Mouse (Mus musculus): ENCODE measurements around the gene Myzap. TPM values are rescaled to one million over a fixed set of nuclear protein-coding genes. Genes with fewer than 3 reads are reported as not detected.
"Not testable (repeated sequence)": the region's sequence is repeated elsewhere in the genome, so short reads cannot be mapped to it uniquely, and the experiment has no call there.

The Myzap gene
- polyA plus RNA-seq, 1 experiment from 2014 or later: 2.2 TPM

GRCm38 (mm10) chr9:71624793-71625495, 32.8 kb upstream of the Myzap start:
- Histone ChIP-seq H3K27me3 (ENCODE audit: control insufficient read depth, insufficient read depth, low read length) (no peaks in the 10 kb centered on the region), H3K4me3 (replicated peaks; ENCODE audit: low read depth, low read length) (no peak overlapping the region), H3K4me2 (ENCODE audit: low read length) (no peak overlapping the region), H3K27ac (replicated peaks; ENCODE audit: low read depth, low read length) (no peak overlapping the region), H3K36me3 (ENCODE audit: control insufficient read depth, insufficient read depth, low read length) (no peaks in the 10 kb centered on the region), H3K9ac (replicated peaks; ENCODE audit: low read length) (no peak overlapping the region), H3K9me3 (ENCODE audit: control insufficient read depth, low read length) (no peaks in the 10 kb centered on the region), H3K4me1 (ENCODE audit: control insufficient read depth, insufficient read depth, low read length) (no peaks in the 10 kb centered on the region)
- WGBS: 53% methylated on average over 10 of the region's 10 CpGs
- no peak for ATAC-seq (ENCODE audit: low FRiP score, low TSS enrichment)
- peak; percentile 70 for DNase-seq

- Histone ChIP-seq H3K36me3 (ENCODE audit: control insufficient read depth, insufficient read depth, low read length) (no peaks in the 10 kb centered on the region), H3K27ac (replicated peaks; ENCODE audit: low read depth, low read length) (no peak overlapping the region), H3K4me3 (replicated peaks; ENCODE audit: low read depth, low read length) (no peak overlapping the region), H3K4me1 (ENCODE audit: control insufficient read depth, insufficient read depth, low read length) (no peaks in the 10 kb centered on the region), H3K4me2 (ENCODE audit: low read length) (no peak overlapping the region), H3K9me3 (ENCODE audit: control insufficient read depth, low read length) (no peaks in the 10 kb centered on the region), H3K9ac (replicated peaks; ENCODE audit: low read length) (no peak overlapping the region), H3K27me3 (ENCODE audit: control insufficient read depth, insufficient read depth, low read length) (no peaks in the 10 kb centered on the region)
- DNase-seq (peak; percentile 83), ATAC-seq (ENCODE audit: low FRiP score, low TSS enrichment) (no peak)
- WGBS: 30% methylated on average over 4 of the region's 4 CpGs
These were observed 31.9 kb upstream of the Myzap start for GRCm38 (mm10) chr9:71623871-71624569.

DNA sequence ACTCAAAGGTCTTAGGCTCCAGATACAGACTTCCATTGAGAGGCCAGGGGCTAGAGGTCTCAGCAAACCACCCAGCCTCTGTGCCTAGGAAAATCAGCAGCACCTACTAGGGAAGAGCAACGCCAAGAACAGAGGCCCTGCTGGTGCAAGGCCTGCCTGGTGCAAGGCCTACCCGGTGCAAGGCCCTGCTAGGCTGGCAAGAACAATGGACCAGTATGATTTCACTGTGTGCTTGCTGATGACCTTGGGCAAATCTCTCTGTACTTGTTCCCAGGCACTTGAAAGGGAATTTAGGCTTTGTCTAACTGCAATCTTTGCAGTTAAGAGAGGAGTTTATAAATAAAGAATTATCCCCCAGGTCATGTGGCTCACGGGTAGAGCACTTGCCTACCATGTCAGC, 30.4 kb upstream of the Myzap start:
- no peaks in the 10 kb centered on the region for H3K36me3 ChIP-seq (ENCODE audit: control insufficient read depth, insufficient read depth, low read length)
- H3K9ac ChIP-seq (replicated peaks; ENCODE audit: low read length): no peak overlapping the region
- no peak overlapping the region for H3K4me2 ChIP-seq (ENCODE audit: low read length)
- no peaks in the 10 kb centered on the region for H3K27me3 ChIP-seq (ENCODE audit: control insufficient read depth, insufficient read depth, low read length)
- DNase-seq (no peak), ATAC-seq (ENCODE audit: low FRiP score, low TSS enrichment) (no peak)
- H3K27ac ChIP-seq (replicated peaks; ENCODE audit: low read depth, low read length): no peak overlapping the region
- no peaks in the 10 kb centered on the region for H3K9me3 ChIP-seq (ENCODE audit: control insufficient read depth, low read length)
- WGBS: 84% methylated on average over 3 of the region's 3 CpGs
- H3K4me3 ChIP-seq (replicated peaks; ENCODE audit: low read depth, low read length): no peak overlapping the region
- no peaks in the 10 kb centered on the region for H3K4me1 ChIP-seq (ENCODE audit: control insufficient read depth, insufficient read depth, low read length)

DNA sequence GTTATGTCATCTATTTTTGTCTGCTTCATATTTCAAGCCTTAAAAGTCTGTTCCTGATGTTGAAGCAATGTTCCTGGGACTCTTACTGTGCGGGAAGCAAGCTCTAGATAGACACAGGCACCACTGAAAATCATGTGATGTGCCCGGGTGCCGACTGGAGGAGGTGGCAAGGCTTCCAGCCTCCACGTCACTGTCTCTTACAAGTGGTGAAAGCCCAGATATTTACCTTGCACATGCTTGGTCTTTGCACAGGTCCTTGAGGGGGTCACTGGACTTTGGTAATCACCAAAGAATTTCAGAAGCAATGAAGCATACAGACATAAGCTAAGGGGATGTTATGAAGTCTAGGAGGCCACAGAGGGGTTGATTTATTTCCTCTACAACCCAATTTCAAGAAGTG, 29.8 kb upstream of the Myzap start:
- 87% methylated on average over 4 of the region's 4 CpGs for WGBS
- no peaks in the 10 kb centered on the region for H3K36me3 ChIP-seq (ENCODE audit: control insufficient read depth, insufficient read depth, low read length)

GRCm38 (mm10) chr9:71620116-71620515, 28.0 kb upstream of the Myzap start:
- not testable (repeated sequence) for H3K9ac ChIP-seq (replicated peaks; ENCODE audit: low read length); H3K4me3 ChIP-seq (replicated peaks; ENCODE audit: low read depth, low read length); H3K9me3 ChIP-seq (ENCODE audit: control insufficient read depth, low read length); DNase-seq; H3K4me2 ChIP-seq (ENCODE audit: low read length); H3K27ac ChIP-seq (replicated peaks; ENCODE audit: low read depth, low read length); H3K27me3 ChIP-seq (ENCODE audit: control insufficient read depth, insufficient read depth, low read length); H3K36me3 ChIP-seq (ENCODE audit: control insufficient read depth, insufficient read depth, low read length); H3K4me1 ChIP-seq (ENCODE audit: control insufficient read depth, insufficient read depth, low read length); ATAC-seq (ENCODE audit: low FRiP score, low TSS enrichment)
- 82% methylated on average over 5 of the region's 5 CpGs for WGBS

More for the DNA sequence above, 29.8 kb upstream of the Myzap start:
- Histone ChIP-seq H3K27me3 (ENCODE audit: control insufficient read depth, insufficient read depth, low read length) (no peaks in the 10 kb centered on the region), H3K9me3 (ENCODE audit: control insufficient read depth, low read length) (no peaks in the 10 kb centered on the region), H3K4me3 (replicated peaks; ENCODE audit: low read depth, low read length) (no peak overlapping the region), H3K27ac (replicated peaks; ENCODE audit: low read depth, low read length) (no peak overlapping the region), H3K4me2 (ENCODE audit: low read length) (no peak overlapping the region), H3K4me1 (ENCODE audit: control insufficient read depth, insufficient read depth, low read length) (no peaks in the 10 kb centered on the region), H3K9ac (replicated peaks; ENCODE audit: low read length) (no peak overlapping the region)
- ATAC-seq (ENCODE audit: low FRiP score, low TSS enrichment) (no peak), DNase-seq (no peak)

DNA sequence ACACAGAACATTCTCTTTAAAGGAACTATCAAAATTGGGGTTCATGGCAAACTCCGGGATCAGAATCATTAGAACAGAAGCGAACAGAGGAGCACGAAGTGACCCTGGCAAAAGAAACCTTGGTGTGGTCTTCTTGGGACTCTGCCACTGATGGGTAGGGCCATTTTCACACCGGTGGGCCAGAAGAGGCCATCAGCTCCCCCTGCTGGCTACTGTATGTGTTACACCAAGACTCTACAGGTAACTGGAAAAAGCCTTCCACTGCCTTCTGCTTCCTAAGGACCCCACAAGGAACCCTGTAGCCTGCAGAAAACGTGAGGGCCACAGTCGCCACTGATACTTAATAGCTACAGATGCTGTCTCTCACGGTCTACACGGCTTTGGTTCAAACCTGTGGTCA, 25.2 kb upstream of the Myzap start:
- no peaks in the 10 kb centered on the region for H3K9me3 ChIP-seq (ENCODE audit: control insufficient read depth, low read length)
- DNase-seq: peak; percentile 43
- no peak overlapping the region for H3K4me3 ChIP-seq (replicated peaks; ENCODE audit: low read depth, low read length)
- no peak overlapping the region for H3K9ac ChIP-seq (replicated peaks; ENCODE audit: low read length)
- WGBS: 62% methylated on average over 8 of the region's 8 CpGs
- H3K4me2 ChIP-seq (ENCODE audit: low read length): no peak overlapping the region
- no peaks in the 10 kb centered on the region for H3K36me3 ChIP-seq (ENCODE audit: control insufficient read depth, insufficient read depth, low read length)
- H3K27ac ChIP-seq (replicated peaks; ENCODE audit: low read depth, low read length): no peak overlapping the region
- no peaks in the 10 kb centered on the region for H3K27me3 ChIP-seq (ENCODE audit: control insufficient read depth, insufficient read depth, low read length)
- ATAC-seq (ENCODE audit: low FRiP score, low TSS enrichment): no peak
- H3K4me1 ChIP-seq (ENCODE audit: control insufficient read depth, insufficient read depth, low read length): no peaks in the 10 kb centered on the region

- Histone ChIP-seq H3K27ac (replicated peaks; ENCODE audit: low read depth, low read length) (no peak overlapping the region), H3K4me3 (replicated peaks; ENCODE audit: low read depth, low read length) (no peak overlapping the region), H3K27me3 (ENCODE audit: control insufficient read depth, insufficient read depth, low read length) (no peaks in the 10 kb centered on the region), H3K36me3 (ENCODE audit: control insufficient read depth, insufficient read depth, low read length) (no peaks in the 10 kb centered on the region), H3K9me3 (ENCODE audit: control insufficient read depth, low read length) (no peaks in the 10 kb centered on the region), H3K4me1 (ENCODE audit: control insufficient read depth, insufficient read depth, low read length) (no peaks in the 10 kb centered on the region), H3K4me2 (ENCODE audit: low read length) (no peak overlapping the region), H3K9ac (replicated peaks; ENCODE audit: low read length) (no peak overlapping the region)
- 9% methylated on average over 3 of the region's 3 CpGs for WGBS
- ATAC-seq (ENCODE audit: low FRiP score, low TSS enrichment): no peak
- peak; percentile 89 for DNase-seq
These were observed 24.0 kb upstream of the Myzap start for GRCm38 (mm10) chr9:71616185-71616584.

GRCm38 (mm10) chr9:71614643-71615042, 22.5 kb upstream of the Myzap start:
- DNase-seq (peak; percentile 33), ATAC-seq (ENCODE audit: low FRiP score, low TSS enrichment) (no peak)
- Histone ChIP-seq H3K4me3 (replicated peaks; ENCODE audit: low read depth, low read length) (no peak overlapping the region), H3K9ac (replicated peaks; ENCODE audit: low read length) (no peak overlapping the region), H3K4me1 (ENCODE audit: control insufficient read depth, insufficient read depth, low read length) (no peaks in the 10 kb centered on the region), H3K4me2 (ENCODE audit: low read length) (no peak overlapping the region), H3K9me3 (ENCODE audit: control insufficient read depth, low read length) (no peaks in the 10 kb centered on the region), H3K27ac (replicated peaks; ENCODE audit: low read depth, low read length) (no peak overlapping the region), H3K36me3 (ENCODE audit: control insufficient read depth, insufficient read depth, low read length) (no peaks in the 10 kb centered on the region), H3K27me3 (ENCODE audit: control insufficient read depth, insufficient read depth, low read length) (no peaks in the 10 kb centered on the region)
- 31% methylated on average over 2 of the region's 2 CpGs for WGBS

DNA sequence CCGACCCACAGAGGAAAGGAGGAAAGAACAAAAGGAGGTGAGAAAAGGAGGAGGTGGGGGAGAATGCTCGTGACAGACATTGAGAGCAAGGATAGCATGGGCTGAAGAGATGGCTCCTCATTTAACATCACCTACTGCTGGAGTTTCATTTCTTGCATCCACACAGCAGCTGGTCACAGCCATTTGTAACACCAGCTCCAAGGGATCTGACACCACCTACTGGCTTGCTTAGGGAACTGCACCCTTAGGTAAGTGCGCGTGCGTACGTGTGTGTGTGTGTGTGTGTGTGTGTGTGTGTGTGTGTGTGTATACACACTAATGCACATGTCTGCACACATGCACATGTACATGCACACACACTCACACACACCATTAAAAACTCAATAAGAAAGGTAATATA, 20.8 kb upstream of the Myzap start:
- DNase-seq (peak; percentile 32), ATAC-seq (ENCODE audit: low FRiP score, low TSS enrichment) (no peak)
- Histone ChIP-seq H3K4me2 (ENCODE audit: low read length) (no peak overlapping the region), H3K4me1 (ENCODE audit: control insufficient read depth, insufficient read depth, low read length) (no peaks in the 10 kb centered on the region), H3K27ac (replicated peaks; ENCODE audit: low read depth, low read length) (no peak overlapping the region), H3K27me3 (ENCODE audit: control insufficient read depth, insufficient read depth, low read length) (no peaks in the 10 kb centered on the region), H3K4me3 (replicated peaks; ENCODE audit: low read depth, low read length) (no peak overlapping the region), H3K9me3 (ENCODE audit: control insufficient read depth, low read length) (no peaks in the 10 kb centered on the region), H3K9ac (replicated peaks; ENCODE audit: low read length) (no peak overlapping the region), H3K36me3 (ENCODE audit: control insufficient read depth, insufficient read depth, low read length) (no peaks in the 10 kb centered on the region)
- WGBS: 86% methylated on average over 6 of the region's 6 CpGs

Data from midbrain, embryonic 14.5 days (tissue).